Mouse (Mus musculus): ENCODE measurements at regions not wholly inside any gene's neighbourhood (a gene's known extent, or its start where the extent isn't known, plus 50 kb on each side); places are given as distances from the start of the nearest gene placed in this dataset.
A peak's percentile ranks its signal among the peaks of the same experiment; 100 is the strongest.

DNA sequence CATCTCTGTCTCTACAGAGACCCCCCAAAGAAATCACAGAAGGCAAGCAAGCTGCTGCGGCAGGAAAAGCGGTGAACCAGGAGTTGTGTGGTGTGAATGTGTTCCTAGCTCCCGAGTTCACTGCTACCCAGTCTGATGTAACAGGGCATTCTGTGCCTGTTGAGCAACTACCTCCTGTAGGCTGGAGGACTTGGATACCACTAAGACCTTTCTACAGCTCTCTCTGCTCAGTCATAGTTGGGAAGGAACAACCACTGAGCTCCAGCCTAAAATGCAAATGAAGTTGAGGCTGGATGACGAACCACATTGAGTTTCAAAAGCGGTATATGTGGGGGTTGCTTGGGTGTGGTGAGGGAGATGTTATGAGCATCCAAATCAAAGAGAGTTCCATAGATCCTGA, 315.1 kb downstream of the Rnd3 start:
- DNase-seq (ENCODE audit: low spot score) = no peak

DNA sequence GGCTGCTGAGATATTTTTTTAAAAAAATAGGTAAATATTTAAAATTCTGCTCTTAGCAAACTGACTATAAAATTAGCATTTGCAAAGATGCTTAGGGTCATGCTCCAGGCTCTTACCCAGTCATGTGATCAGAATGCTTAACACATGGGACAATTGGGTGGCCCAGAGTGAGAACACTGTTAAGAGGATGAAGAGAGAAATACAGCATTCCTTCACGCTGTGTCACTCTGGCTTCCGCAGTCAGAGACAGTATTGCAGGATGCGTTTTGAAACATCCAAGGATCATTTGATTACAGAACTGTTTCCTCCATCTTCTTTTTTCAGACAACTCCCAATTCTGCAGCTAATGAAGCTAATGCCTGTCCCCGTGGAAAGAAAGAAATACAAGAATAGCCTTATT, 316.4 kb downstream of the Rnd3 start:
- no peak for DNase-seq (ENCODE audit: low spot score)

DNA sequence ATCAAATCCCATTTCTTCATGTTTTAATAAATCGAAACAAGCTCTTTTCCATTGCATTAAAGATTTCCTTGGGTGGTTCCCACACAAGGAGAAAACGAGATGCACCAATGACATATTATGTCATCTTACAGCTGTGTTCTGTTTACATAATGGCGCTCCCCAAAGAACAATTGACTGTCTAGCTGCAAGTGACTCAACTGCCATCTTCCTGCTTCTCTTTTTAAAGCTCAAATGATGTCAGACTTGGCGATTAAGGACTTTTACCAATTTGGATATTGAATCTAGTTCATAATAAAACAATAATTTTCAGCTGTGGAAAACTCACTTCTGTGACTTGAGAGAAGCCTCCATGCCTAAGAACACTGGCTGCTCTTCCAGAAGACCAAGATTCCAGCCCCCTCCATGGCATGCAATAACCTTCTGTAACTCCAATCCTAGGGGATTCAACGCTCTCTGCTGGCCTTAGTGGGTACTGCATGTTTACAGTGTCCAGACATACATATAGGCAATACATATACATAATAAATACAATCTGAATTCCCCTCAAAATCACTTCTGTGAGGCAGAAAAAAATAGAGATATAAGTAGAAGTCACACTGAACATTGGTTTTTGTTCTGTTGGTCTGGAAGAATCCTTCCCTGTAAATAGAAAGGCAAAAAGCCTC, 318.7 kb downstream of the Rnd3 start:
- DNase-seq (ENCODE audit: low spot score) = peak; percentile 11

DNA sequence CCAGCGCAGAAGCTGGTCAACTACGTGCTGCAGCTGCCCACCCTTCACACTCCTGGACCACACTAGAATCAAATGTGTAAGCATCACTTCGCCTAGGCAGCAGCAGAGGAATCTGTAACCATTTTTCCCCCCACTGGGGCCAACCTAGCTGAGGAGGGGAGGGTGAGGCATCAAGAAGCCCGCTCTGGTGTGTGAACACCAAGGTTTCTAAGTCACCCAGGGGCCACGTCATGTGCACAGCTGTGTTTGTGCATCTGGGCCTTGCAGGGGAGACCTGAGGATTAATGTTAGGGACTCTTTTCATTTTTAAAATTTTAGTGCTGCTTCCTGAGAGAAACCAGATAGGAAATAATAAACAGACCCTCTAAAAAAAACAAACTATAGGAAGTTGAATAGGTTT, 321.8 kb downstream of the Rnd3 start:
- no peak for DNase-seq (ENCODE audit: low spot score)

DNA sequence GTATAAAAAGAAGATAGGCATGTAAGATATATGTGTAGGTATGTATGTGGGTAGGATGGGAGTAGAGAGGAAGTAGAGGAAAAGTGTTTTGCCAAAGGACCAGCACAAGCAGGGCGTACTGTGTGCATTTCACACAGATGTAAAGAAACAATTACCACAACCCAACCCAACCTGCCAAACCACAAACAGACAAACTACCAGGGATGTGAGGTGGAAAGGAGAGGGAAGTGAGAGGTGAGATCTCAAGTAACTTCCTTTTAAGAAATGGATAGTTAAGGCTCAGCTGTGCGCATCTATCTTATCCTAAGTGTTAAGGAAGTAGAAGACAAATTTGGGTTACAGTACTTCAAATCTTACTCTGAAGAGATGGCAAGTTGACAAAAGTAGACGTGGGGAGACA, 322.4 kb downstream of the Rnd3 start:
- DNase-seq (ENCODE audit: low spot score) = no peak

DNA sequence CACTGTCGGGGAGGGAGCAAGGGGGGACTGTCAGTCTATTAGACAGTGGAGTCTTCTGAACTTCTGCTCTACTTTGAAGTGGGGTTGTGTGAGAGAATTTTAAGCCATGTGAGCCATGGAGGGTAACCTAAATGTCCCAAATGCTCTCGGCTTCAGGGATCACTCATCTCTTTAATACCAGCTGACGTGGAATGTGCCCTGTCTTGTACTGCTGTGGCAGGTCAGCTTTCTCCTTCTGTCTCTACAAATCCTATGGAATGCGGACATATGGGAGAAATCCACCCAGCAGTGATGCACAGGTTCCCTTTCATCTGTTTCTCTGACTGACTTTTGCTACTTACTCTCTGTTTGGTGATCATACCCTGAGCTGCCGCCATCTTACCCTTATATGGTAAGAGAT, 323.3 kb downstream of the Rnd3 start:
- no peak for DNase-seq (ENCODE audit: low spot score)

DNA sequence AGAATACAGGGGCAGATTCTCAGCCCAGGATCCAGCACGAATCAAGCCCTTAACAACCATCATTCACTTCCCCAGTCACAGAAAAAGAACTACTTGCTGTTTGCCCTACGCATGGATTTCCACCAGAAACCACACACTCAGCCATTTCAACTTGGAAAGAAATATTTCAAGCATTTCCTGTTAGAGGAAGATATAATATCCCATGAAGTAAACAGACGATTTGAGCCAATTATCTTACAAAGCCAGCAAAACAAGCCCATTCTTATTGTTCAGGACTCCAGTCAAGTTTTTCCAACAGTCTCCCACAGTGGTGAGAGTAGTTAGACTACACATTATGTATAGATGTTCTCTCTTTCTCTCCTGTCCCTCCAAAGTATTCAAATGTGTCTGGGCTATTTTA, 324.1 kb downstream of the Rnd3 start:
- DNase-seq (ENCODE audit: low spot score) = no peak

DNA sequence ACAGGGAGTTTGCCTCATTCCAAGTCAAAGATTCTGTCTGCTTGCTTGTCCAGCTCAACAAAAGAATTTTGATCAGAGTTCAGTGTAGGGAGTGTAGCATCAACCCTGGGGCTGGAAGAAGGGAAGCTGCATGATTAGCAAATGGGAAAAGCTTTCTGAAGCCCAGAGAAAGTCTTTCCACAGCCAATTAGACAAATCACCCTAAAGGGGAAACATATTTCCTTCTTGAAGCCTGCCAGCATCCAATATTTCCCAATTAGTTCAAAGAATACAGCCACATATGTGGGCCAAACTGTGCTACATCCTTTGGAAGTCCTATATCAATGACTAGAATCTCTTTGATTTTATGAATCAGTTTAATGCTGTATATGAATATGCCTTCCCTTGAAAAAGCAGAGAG, 326.2 kb downstream of the Rnd3 start:
- no peak for DNase-seq (ENCODE audit: low spot score)

DNA sequence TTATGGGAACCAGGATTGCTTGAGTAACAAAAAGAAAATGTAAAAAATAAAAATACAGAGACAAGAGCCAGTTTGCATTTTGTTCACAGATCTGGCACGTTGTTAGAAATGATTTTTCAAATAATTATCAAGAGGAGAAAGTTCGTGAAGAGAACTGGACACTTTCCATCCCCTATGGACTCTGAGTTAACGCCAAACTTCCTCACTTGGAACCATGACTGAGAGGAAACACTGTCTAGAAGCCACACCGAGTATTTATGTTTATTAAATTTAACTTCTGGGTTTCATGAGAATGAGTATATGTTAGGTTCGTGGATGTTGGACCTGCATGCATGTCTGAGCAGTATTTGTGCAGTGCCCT, 329.6 kb downstream of the Rnd3 start:
- no peak for DNase-seq (ENCODE audit: low spot score)

DNA sequence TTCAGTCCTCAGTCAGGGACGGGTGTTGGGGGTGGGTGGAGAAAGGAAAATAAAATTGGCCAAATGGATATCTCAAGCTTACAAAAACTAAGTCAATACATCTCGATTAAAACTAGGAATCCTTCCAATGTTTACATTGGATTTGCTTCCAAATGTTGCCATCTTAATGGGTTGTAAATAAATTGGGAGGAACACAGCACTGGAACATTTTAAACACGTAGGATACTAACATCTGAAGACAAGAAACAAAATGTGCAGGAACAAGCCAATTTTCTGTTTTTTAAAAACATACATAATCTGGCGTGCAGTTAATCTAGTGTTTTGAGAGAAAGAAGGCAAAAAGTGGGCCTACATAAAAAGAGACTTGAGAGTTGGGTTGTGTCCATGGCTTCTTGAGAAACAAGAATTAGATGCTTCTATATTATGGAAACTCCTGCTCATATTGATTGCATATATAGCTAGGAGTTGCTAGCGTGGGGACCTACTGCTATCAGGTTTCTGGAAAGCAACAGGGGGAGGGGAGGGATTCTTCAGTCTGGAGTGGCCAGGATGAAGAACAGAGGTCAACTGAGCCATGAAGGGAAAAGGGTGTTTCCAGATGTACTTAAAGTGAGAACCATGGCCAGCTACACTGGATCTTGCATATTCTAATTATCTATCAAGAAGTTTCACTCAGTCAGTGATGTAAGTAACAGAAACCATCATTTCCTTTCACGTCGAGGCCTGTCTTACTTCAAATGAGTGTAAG, 330.2 kb downstream of the Rnd3 start:
- no peak for DNase-seq (ENCODE audit: low spot score)

DNA sequence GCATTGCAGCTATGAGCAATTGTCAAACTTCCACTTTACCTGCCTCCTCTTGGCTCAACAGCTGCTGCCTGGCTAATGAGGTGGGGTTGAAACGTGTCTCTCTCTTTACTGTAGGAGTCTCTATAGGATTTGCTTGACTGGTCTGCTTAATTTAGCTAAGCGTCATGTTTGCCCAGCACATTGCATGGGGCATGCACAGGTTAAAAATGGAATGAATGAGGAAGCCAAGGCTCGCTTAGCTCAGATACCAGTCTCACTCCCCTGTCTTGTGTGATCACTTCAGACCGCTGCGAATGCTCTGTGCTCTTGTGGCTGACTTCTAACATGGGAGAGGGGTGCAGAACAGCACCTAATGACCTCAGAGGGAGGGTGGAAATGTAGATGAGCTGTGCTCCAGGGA, 332.5 kb downstream of the Rnd3 start:
- DNase-seq (ENCODE audit: low spot score) = no peak

DNA sequence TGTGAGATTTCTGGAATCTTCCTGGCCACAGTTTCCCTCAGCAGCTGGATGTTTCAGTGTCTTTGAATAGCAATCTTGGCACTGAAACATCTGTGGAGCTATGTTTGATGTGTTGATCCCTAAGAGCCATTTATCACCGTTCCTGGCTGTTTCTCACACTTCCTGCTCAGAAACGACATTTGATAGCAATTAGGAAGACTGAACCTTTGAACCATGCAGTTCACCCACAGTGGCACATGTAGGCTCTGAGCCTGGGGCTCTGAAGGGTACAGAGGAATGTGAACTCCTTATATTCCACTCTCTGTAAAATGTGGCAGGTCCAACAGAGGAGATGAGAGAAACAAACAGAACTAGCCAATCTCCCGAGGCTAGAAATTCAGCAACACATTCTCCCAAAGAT, 333.4 kb downstream of the Rnd3 start:
- DNase-seq (ENCODE audit: low spot score) = no peak

DNA sequence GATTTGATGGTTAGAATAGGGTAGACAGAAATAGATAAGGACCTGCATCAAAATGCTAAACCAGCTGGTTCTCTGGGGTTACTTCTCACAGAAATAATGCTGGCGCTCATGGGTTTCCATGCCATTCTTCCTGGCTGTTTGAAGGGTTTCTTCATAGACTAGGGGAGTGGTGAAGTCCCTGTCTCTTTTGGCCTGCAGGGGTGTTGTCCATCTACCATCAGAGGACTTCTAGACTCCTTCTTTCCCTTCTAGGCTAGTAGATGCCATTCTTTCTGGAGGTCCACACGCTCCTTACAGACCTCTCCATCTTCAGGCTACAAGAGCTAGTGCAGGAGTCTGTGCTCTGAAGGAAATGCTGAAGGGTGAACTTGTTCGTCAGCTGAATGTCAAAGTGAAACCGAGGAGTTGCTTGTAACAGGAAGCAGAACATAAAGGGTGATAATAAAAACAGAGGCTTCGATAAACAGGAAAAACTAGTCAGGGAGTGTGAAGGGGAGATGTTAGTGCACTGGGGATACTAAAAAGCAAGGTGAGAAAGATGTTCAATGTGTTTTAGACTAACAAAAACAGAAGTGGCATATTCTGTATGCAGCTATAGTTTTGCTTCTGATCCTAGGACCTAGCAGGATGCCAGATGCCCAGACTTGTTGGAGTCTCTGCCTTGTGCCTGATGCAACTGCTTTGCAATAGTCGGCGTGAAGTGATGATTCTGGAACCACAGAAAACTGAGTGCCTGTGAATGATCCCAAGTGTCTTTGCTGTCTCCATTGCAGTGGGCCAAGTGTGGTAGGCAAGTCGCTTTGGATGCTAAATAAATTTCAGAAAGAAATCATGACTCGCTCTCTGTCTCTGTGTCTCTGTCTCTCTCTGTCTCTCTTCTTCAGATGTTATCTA, 335.1 kb downstream of the Rnd3 start:
- no peak for DNase-seq (ENCODE audit: low spot score)

DNA sequence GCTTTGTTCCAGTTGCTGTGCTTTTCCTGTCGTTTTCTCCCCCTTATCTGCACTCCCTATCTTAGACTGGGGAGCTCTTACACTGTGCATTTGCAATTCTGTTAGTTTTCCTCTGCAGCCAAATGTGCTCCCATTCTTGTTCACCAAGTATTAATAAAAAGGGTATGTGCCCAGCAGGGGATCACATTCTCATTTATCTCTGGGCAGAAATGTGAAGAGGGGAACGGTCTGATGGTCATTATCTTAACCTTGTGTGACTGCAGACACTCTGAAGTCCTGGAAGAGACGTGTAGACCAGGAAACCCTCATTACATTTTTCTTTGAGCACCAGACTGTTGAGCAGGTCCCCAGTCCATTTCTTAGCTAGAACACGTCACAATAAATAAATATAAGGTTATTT, 336.6 kb downstream of the Rnd3 start:
- no peak for DNase-seq (ENCODE audit: low spot score)

DNA sequence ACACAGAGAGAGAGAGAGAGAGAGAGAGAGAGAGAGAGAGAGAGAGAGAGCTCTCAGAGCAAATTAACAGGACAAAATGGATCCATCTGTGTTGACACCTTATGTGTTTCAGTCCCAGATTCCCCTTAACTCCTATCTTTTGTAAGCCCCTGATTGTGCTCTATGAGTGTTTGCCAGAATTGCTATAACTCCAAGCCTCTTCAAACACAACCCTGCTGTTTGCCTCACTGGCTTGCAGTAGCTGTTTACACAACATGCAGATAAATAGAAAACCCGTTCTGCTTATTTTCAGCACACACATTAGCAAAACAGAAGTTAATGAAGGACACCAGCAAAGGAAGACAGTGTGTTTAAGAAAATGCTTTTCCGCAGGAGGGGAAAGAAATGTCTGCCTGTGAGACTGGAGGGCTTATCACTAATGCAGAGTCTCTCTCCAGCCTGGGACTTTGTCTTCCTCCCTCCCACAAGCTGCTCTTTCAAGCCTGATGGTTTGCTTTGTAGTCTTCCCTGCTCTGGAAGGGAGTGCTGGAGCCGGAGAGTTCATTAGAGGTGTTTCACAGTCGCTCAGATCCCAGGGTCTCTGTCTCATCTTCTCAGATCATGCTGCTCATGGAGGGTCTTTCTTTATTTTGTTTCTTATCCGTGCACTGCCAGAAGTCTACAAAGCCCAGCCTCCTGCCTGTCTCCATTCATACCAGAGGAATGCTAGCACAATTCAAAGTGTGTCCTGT, 338.4 kb downstream of the Rnd3 start:
- DNase-seq (ENCODE audit: low spot score) = no peak

DNA sequence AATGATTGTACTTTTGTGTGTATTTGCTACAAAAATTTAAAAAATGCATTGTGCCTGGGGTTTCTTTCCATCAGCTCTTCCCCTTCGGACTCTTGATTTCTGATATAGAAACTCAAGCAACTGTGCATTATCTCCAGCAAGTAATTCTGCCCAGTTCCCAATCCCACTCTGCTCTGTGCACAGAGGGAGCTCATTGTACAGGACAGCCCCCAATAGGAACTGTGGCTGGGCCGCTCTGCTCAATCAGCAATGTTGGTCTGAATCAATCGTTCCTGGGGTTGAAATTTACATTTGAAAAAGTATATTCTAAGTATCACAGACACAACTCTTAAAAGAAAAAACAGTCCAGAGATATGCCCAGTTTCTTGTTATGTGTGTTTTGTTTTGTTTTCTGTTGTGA, 339.1 kb downstream of the Rnd3 start:
- DNase-seq (ENCODE audit: low spot score) = no peak

DNA sequence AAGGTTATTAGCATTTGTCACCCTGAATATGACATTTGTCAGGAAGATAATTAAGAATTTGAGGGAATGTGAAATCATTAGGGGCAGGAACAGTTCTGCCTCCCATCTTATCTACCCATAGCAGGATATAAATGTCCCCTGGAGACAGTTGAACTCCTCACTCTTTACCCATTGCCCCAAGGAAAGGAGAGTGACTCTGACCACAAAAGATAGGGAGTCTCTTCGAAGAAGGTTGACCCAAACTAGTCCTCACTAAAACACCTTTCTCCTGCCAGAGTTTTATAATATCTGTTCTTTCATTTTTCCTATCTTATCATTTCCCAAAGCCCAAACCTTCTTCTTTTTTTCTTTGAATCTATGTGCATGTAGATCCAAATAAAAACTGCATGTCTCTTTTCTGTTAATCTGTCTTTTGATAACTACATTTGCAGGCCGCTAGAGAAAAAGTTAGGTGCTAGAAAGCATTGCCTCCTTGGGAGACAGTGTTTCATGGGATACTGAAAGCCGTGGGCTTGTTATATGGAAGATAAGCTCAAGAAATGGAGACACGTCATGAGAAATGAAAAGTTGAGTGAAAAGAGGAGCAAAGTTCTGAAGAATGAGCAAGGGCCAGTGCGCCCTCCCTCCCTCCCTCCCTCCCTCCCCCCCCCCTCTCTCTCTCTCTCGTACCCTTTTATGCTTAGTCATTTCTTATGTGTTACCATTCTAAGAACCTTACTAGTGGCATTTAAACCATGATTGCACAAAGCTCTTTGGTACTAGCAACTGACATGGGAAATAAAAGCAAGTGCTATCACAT, 341.6 kb downstream of the Rnd3 start:
- DNase-seq (ENCODE audit: low spot score) = no peak

DNA sequence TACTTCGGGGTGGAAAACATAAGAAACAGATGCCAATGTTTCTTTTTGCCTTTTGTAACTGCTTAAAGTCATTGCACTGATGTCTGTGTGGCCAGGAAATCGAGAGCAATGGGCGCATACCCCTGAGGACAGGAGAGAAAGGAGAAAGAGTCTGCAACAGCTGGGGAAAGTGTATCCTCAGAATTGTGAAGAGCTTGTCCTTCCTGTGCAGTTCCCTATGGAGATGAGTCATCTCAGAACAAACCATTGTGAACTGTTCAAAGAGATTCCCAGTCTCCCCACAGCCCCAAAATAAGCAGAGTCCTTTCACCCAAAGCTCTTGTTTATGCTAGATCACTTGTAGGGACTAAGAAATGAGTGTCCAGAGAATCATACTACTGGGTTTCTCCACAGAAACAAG, 343.3 kb downstream of the Rnd3 start:
- DNase-seq (ENCODE audit: low spot score) = no peak

DNA sequence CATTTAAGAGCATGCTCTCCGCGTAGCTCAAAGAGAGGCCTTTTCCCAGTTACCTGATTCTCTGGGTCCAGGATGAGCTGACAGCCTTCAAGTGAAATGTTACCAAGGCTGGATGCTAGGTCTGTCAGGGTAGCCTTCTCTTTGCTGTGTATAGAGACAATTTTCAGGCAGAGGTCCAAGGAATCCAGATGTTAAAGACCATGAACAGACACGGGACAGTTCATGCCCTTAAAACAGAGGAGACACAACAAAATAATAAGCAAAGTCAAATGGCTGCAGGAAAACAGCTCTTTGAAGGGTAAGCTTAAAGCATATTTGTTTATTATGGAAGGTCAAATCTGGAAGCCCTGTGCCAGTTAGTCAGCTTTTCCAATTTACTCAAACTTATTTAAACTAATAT, 352.8 kb downstream of the Rnd3 start:
- no peak for DNase-seq (ENCODE audit: low spot score)

DNA sequence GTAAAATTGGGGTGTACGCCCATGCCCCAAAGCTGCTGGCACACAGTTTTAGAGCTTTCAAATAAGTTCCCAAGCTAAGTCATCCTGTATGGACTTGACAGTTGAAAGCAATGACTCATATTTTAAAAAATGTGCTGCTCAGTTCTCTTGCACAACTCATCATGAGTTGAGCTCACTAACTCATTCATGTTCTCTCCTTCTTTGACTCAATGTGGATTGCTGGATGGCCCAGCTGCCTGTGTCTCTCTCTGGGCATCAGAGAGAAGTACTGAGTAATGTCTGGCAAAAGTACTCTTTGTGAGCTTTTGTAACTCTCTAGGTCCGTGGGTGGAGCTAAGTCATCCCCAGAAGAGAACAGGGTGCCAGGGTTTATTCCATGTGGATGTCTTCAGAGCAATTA, 355.3 kb downstream of the Rnd3 start:
- DNase-seq (ENCODE audit: low spot score) = peak; percentile 11

DNA sequence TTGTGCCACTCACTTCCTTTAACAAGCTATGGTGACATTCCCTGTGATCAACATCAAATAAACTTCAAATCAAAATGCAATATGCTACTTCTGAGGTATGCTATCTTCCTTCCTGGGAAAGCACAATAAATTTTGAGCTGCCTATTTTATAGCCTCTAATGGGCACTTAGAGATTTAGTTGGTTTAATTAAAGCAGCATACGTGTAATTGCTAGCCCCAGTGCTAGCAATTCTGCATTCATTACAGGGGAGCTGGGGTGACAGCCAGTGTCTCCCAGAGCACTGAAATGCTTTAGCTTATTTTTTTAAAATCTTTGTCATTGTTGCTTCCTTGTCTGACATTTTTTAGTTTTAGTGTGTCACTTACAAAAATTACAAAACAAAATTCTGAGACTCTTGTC, 355.8 kb downstream of the Rnd3 start:
- DNase-seq (ENCODE audit: low spot score) = no peak
